Mouse (Mus musculus) lung, postnatal 14 days (tissue): ENCODE measurements around the gene Slc48a1.

ENCODE experiments used
- DNase-seq: peaks from one replicate; pipeline ENCODE4 v3.0.0; 2021

Gene Slc48a1

DNA sequence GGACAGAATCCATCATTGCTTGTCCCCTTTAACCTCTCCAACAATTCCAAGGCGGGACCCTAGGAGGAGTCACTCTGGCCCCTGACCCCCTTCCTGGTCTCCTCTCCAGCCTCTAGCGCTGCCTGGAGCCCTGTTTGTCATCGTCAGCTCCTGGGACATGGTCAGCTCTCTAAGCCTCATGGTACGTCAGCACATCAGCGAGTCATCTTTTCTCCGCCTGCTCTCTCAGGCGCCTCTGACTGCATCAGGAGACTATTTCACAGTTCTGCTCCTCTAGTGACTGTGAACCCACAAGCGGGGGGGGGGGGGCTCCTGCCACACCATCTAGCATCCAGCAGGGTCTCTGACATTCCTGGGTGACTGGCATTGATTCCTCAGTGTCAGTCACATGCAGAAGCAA, 23.0 kb upstream of the Slc48a1 start:
- DNase-seq: no peak

DNA sequence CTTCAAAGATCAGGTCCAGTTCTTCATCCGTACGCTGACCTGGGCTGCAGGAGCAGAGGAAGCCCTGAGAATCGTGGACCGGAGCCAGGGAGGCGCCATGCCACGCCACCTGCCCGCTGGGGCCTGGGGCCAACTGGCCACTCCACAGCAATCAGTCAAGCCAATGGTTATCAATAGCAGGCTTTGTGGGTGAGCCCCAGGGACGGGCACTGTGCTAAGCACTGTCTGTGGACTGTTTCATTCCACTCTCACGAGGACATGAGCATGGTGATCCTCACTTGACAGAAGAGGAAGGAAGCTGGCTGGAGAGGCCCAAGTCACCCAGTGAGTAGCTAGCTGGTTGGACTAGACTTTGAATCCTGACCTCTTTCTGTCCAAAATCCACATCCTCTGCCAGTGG, 18.3 kb upstream of the Slc48a1 start:
- no peak for DNase-seq

DNA sequence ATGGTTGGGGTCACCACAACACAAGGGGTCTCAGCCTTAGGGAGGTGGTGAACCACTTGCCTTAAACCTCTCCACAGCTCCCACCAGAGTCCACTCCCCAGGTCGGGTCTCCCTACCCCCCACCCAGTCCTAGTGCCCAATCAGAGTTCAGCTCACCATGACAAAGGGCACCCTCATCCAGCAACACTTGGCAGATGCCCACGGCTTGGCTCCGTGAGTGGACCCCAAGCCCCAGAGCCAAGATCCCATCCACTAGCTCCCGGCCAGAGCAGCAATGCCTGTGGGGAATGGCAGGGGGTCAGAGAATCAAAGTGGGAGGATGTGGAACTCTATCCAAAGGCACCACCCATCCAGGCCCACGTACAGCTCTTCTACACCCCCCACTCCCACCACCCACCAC, 17.4 kb upstream of the Slc48a1 start:
- no peak for DNase-seq

DNA sequence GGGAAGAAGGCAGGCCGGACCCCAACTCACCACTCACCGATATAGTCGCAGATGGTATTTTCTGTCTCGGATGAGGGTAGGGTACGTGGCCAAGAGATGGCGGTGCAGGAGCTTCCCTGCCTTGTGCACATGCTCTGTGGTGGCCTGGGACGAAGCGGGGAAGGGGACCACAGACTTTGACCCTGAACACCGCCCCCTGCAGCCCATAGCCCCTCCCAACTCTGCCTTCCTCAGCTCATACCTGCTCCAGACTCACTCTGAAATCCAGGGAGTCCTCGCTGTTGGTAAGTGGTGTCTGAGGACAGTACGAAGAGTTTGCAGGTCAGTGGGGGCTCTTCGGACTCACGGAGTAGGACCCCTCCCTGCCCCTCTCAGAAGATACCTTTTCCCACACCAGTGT, 16.9 kb upstream of the Slc48a1 start:
- DNase-seq: no peak

DNA sequence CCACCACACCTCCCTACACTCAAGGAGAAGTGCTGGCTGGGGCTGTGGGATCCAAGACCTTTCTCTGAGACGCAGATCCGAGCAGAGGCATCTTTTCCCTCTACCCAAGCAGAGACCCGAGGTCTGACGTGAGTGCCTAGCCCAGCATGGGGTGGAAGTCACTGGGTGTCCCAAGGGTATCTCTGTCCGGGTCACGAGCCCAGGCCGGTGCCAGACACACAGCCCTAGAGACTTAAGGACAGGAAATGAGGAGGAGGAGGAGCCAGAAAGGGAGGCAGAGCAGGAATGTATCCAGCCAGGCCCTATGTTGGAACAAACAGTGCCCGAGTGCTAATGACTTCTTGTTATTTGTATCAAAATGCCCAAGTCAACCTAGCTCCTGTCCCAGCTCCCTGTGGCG, 15.6 kb upstream of the Slc48a1 start:
- peak; percentile 62 for DNase-seq

DNA sequence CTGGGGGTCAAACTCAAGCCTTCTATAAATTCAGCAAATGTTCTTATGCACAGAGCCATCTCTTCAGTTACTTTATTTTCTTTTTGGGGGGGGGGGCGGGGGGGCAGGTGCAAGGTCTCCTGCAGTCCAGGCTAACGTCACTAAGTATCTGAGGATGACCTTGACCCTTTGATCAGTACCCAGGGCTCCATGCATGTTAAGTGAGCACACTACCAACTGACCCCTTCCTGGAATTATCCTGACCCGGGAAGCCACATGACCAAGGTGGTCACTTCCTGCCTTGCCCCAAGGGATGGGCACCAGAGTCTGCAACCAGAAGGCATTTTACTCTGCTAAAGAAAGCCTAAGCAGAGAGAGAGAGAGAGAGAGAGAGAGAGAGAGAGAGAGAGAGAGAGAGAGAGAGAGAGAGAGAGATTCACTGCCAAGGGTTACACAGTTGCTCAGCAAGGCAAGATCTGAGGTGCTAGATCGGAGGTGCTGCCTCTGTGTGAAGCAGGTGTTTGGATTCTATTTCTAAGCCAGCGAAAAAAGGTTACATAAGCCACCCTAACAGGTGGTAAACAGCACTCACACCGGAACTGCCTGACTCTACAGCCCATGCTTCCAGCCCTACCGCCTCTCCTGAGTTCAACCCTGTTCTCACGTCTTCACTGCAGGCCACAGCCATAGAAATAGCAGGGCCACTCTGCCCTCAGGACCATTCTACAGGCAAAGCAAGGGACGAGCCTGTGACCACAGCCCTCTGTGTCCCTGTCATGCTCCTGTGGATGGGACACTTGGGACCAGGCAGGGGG, 14.9 kb upstream of the Slc48a1 start:
- DNase-seq: no peak

DNA sequence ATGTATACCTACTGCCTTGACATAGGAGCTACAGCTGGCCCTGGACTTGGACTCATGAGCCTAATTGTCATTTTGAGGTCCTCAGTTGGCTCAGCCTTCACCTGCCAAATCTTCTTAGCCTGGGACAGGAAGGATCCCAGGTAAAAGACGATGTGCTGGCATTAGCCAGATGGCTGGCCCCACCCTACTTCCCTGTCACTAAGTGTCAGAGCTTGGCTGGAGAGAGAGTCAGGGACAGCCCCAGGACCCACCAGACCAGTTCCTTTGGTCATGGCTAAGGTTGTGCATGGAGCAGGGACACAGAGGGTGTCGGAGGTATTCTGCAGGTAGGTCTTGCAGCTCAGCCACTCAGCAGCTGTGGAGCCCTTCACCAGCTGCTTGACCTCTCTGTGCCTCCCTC, 13.8 kb upstream of the Slc48a1 start:
- DNase-seq: no peak

DNA sequence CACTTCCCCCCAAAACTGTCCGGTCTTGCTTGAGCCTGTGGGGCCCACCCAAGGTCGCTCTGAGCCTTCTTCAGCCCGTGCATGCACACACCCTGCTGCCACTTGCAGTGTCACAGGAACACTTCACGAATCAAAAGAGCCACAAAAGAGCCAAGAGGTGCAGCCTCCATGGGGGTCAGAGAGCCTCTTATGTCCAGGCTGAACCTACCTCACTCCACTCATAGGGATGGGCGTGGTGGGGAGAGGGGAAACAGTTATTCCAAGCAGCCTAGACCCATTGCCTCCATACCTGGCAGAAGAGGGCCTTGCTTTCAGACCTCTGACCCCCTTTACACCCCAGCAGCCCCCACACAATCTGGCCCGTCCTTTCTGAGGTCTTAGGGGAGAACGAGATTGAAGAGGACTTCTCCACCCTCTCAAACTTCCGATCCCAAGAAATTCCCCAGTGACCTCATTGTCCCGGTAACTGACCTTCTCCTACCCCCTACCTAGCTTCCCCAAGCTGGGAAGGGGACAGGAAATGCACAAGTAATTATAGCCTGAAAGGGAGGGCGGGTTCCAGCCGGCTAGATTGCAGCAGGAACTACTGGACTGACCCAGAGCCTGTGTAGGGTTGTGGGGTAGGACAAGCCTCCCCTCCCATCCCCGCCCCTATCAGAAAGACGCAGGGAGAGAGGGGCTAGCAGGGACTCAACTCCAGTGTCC, 13.1 kb upstream of the Slc48a1 start:
- peak; percentile 35 for DNase-seq

DNA sequence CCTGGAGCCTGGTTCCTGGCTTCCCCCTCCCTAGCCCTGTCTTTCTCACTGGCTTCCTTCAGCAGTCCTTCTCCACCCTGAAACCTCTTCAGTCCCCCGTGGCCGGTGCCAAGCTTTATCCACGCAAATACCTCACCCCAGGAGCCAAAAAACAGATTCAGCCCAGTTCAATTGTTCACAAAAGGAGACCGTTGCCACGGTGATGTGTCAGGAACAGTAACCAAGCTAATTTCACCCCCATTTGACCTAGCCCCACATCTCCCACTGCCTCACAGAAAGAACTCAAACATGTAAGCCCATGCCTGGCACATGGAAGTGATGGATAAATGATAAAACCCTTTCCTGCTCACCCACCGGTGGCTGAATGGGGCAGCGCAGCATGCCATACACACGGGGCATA, 12.1 kb upstream of the Slc48a1 start:
- no peak for DNase-seq

DNA sequence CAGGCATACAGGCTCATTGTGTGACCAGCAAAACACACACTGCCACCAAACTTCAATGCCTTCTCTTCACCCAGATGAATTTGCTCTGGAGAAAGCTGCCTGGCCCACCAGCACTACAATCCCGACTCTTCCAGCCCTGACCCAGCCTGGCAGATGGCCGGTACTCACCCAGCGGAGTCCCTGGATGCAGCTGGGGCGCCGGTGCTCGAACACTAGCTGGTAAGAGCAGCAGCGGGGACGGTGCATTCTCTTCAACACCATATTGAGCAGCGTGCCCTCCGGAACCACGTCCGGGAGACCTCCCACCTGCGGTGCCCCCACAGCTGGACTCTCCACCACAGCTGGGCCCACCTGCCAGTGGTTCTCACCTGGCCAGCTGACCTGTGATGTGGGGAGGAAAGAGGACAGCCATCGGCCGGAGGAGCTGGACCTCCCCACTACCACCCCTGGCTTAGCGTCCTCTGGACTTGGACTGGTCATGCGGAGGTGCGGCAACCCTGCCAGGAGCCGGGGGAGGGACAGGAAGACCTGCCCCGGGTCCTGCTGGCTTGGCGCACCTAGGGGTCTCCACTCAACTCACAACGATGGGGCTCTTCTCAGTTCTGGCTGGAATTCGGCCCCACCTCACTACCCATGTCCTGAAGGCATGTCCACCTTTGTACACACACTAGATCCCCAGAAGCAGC, 11.6 kb upstream of the Slc48a1 start:
- peak; percentile 47 for DNase-seq

DNA sequence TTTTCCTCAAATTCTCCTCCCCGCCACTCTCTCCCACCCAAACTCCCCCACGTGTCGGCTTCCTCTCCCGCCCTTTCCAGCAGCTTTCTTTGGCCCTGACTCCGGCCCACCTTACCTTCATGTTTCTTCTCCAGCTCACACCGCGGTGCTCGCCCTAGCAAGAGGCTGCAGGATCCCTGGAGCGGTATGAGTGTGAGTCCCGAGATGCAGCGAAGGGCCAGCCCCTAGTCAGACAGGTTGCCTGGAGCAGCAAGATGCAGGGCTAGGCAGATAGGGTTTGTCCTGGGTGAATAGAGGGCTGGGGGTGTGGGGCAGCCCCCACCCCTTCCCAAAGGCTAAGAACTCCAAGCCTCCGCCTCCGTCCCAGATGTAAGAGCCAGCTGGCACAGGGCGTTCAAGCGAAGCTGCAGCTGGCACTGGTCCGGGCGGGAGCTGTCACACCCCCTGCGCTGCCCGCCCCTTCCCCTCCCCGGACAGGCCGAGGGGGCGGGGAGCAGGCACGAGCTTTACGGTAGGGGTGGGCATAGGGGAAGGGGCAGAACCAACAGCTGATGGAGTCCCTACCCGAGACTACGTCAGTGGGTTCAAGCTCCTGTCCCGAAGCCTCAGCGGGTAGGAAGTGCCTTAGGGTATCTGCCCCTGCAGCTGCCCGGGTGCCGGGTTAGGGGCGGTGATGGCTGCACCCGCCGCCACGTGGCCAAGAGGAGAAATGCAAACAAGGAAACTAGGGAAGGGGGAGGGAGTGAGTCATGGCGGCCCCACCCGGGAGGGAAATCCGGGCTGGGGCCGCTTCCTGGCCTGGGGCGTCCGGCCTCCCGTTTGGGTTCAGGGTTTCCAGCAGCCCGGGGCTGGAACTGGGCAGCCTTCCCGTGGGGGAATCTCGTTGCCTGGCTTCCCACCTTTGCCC, 10.8 kb upstream of the Slc48a1 start, which contains the start of gene Rapgef3:
Gene Rapgef3 (minus strand): TSS at position 693 of the 907 bp plus-strand sequence.
- peak; percentile 88 for DNase-seq

DNA sequence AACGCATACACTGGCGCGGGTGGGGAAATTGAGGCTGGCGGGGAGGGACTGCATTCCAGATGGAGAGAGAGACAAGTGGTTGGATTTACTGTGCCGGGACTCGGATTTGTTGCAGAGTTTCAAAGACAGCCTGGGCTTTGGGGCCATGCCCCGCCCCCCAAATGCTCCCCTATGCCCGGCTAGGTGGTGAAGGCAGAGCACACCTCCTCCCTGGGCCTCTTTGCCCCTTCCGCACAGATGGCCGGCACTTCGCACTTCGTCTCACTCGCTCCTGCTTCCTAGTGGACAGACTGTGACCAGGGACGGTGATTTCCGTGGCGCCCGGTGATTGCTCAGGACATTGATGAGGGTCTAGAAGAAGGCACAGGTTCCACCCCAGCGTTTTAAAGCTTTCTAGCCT, 10.1 kb upstream of the Slc48a1 start:
- peak; percentile 65 for DNase-seq

DNA sequence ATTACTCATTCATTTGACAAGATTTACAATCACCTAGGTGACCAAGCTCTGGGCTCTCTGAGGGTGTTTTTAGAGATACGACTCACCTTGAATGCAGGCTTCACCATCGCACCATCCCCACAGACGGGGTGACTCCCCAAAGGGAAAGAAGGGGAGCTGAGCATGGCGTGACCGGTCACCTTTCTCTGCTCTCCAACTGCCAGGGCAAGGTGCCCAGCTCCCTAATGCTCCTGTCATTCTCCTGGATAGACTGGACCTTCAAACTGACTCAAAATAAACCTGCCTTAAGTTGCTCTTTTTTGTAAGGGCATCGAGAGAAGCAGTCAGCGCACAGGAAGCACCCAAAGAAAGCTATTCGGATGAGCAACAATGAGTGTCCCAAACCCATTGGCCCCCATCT, 8.0 kb upstream of the Slc48a1 start:
- no peak for DNase-seq

DNA sequence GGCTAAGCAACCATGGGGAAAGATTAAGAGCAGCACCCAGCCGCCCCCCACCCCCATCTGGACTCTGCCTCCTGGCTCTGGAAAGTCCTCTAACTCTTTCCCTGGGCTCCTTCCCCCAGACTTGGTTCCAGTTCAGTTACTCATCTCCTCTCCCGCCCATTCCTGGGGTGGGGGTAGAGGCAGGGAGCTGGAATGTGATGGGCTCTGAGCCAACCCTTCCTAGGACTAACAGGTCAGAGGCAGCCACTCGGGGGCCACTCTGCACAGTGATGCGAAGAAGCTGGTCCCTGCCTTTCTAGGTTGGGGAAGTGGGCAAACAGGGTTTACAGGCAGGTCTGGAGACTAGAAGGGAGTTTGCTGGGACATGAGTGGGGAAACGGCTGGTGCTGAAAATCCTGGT, 5.2 kb upstream of the Slc48a1 start:
- DNase-seq: peak; percentile 89

DNA sequence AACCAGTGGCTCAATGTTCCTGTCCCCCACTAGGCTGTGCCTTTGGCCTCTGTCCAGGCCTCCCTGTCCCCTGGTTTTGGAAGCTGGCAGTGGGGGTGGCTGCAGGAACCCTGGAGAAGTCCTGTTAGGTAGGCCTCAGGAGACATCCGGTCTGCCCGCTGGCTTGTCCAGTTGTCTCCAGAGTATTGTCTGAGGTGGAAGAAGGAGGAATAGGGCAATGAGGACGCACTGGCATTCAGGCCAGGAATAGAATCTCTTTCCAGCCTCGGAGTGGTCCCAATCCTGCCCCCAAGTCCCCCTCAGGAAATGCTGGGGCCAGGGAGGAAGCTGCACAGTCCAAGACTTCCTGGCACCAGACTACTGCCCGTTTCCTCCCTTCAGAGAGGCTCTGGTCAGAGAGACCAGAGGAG, 4.4 kb upstream of the Slc48a1 start:
- peak; percentile 46 for DNase-seq

DNA sequence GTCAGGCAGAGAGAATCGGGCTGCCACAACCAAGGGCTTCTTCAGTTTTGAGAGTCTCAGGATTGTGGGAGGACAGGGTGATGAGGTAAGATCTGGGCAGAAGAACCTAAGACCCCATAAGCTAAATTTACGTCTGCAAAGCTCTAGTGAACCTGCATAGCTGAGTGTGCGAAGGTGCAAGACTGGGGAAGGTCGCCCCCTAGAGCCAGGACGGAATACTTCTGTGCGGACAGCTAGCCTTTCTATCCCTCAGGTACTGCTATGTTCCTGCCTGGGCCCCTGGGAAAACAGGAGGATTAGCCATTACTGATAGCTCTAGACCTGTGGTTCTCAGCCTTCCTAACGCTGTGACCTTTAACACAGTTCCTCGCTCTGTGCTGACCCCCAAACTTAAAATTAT, 1.8 kb upstream of the Slc48a1 start:
- peak; percentile 89 for DNase-seq

DNA sequence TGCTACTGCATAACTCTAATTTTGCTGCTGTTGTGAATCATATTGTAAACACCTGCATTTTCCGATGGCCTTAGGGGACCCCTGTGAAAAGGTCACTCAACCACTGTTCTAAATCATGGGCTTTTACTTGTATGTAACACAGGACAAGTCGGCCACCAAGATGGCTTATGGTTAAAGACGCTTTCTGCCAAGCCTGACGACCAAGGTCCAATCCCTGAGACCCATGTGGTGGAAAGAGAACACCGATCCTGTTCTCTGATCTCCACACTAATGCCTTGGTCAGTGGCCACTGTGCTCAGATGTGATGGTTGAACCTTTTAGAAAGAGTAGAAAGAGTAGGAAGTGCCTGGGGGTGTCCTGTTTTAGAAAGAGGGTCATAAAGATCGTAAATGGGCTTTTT, 1.4 kb upstream of the Slc48a1 start:
- no peak for DNase-seq

DNA sequence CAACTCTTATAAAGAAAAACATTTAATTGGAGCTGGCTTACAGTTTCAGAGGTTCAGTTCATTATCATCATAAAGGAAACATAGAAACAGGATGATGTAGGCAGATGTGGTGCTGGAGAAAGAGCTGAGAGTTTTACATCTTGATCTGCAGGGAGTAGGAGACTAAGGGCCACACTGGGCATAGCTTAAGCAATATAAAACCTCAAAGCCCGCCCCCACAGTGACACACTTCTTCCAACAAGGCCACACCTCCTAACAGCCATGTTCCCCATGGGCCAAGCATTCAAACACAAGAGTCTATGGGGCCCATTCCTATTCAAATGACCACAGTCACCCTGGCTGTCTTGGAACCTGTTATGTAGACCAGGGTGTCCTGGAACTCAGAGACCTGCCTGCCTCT, 1.3 kb downstream of the Slc48a1 start:
- DNase-seq: no peak

DNA sequence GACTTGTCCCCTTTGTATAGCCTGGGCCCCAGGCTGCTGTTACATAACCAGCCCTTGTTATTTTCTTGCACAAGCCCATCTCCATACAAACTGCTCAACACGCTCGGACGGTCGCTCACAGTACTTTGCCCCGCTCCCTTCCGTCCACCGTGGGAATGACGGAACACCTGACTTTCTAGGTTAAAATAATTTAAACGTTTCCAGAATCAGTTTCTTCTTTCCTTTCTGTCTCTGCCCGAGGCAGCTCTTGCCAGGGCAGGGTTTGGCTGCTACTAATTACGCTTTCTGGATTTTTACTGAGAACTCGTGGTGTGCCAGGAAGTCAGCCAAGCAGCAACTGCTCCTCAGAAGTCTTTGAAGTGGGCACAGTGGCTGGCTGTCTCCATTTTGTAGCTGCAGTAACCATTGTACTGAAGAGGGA, 2.3 kb downstream of the Slc48a1 start:
- DNase-seq: peak; percentile 35

DNA sequence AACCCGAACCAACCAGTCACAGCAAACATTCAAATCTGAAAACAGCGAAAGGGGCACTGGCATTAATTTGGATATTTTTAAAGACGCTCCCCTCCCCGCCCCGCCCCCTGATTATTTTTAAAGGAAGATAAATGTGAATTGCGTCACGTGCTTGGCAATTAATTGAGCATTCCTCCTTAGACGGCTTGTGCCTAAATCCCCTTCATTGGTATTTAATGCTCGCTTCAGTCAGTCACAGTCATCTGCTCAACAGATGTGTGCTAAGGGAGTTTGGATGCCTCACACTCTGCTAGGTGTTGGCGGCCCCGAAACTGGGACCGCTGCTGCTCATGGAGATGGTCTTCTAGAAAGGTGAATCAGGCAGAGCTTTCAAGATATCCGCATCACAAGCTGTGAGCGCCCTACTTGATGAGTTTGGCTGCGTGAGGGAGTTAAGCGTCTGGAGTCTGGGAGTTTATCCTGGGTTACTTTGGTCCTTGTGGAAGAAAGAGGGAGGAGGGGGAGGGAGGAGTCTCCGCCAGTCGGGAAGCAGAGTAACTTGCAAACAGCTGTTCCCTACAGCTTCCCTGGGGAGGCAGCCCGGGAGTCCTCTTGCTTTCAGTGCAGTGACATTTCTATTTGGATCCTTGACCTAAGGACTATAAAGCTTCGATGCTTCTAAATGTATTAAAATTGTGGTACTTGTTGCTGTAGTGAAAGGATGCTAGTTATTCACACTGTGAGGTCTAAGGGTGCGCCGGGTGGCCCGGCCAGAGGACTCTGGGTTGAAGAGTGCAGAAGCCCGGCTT, 3.8 kb downstream of the Slc48a1 start:
- no peak for DNase-seq

DNA sequence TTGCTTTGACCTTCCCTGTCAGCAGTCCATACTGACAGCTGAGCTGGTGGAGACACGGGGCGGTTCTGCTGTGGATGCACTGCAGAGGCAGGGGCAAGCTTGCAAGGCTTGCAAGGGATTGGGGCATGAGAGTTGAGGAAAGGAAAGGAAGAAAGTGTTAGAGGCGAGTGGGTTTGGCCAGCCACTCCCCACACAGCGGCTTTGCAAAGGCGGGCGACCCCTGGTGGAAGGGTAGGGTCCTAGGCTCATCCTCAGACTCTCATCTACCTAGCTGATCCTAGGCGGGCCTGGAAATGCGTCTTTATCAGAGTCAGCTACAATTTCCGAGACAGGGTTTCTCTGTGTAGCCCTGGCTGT, 4.4 kb downstream of the Slc48a1 start:
- DNase-seq: peak; percentile 88

DNA sequence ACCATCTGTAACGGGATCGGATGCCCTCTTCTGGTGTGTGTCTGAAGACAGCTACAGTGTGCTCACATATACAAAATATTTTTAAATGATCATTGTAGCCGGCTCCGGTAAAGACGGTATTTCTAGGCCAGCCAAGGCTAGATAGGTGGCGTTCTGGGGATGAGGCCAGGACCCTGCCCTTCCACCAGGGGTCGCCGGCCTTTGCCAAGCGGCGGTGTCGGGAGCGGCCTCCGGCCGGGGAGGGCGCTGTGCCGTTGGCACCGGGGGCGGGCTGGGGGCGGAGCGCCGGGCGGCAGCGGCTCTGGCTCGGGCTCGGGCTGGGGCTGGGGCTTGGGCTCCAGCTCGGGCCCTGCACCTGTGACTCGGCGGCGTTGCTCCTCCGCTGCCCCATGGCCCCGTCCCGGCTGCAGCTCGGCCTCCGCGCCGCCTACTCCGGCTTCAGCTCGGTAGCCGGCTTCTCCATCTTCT, 5.8 kb downstream of the Slc48a1 start:
- peak; percentile 94 for DNase-seq
